Mouse (Mus musculus) midbrain, embryonic 14.5 days (tissue): ENCODE measurements around the gene Sptbn1. TPM values are rescaled to one million over a fixed set of nuclear protein-coding genes. Genes with fewer than 3 reads are reported as not detected.

Experiments used
- ATAC-seq: fragments of 200-750 bp; cut with Nextera tagmentation; 2 replicates; pipeline ENCODE4 v1.8.0; 2017; ENCODE audit warnings: moderate number of reproducible peaks, moderate library complexity; ENCODE audit not compliant: low FRiP score, low TSS enrichment
- DNase-seq: peaks from one replicate; pipeline ENCODE4 v3.0.0-alpha.2; 2015
- H3K27ac ChIP-seq: fragments of 300-500 bp; sonication (generic); replicated peaks from 2 replicates; pipeline ENCODE4 v1.5.1; 2014; ENCODE audit warnings: mild to moderate bottlenecking, low read depth, low read length, moderate library complexity
- H3K27me3 ChIP-seq: fragments of 300-500 bp; sonication (generic); 2 replicates; pipeline ENCODE4 v1.6.1; 2014; ENCODE audit warnings: low read length, control low read depth, mixed read lengths; ENCODE audit not compliant: control insufficient read depth, insufficient read depth
- H3K36me3 ChIP-seq: fragments of 300-500 bp; sonication (generic); 2 replicates; pipeline ENCODE4 v1.6.1; 2014; ENCODE audit warnings: low read length, control low read depth; ENCODE audit not compliant: control insufficient read depth, insufficient read depth
- H3K4me1 ChIP-seq: fragments of 300-500 bp; sonication (generic); 2 replicates; pipeline ENCODE4 v1.6.1; 2014; ENCODE audit warnings: mild to moderate bottlenecking, antibody characterized with exemption, low read length, control low read depth; ENCODE audit not compliant: control insufficient read depth, insufficient read depth
- H3K4me2 ChIP-seq: fragments of 300-500 bp; sonication (generic); 2 replicates; pipeline ENCODE4 v1.6.1; 2014; ENCODE audit warnings: mild to moderate bottlenecking, low read length, moderate library complexity
- H3K4me3 ChIP-seq: fragments of 300-500 bp; sonication (generic); replicated peaks from 2 replicates; pipeline ENCODE4 v1.5.1; 2014; ENCODE audit warnings: low read depth, low read length
- H3K9ac ChIP-seq: fragments of 300-500 bp; sonication (generic); replicated peaks from 2 replicates; pipeline ENCODE4 v1.6.1; 2014; ENCODE audit warnings: mild to moderate bottlenecking, low read length, moderate library complexity
- H3K9me3 ChIP-seq: fragments of 300-500 bp; sonication (generic); 2 replicates; pipeline ENCODE4 v1.6.1; 2016; ENCODE audit warnings: low read length, control low read depth, mixed read lengths; ENCODE audit not compliant: control insufficient read depth
- WGBS: fragments of 180-500 bp; shearing (Covaris S2); extraction: QIAGEN DNeasy Blood & Tissue Kit; methylation state at CpG from one replicate; pipeline ENCODE4 v1.1.7; 2014; 5-methylcytosine and 5-hydroxymethylcytosine counted together
- polyA plus RNA-seq: library from polyadenylated mRNA; unstranded; fragments of >200 nt; fragmentation: Nextera tagmentation; extraction: Ambion mirVana; gene quantifications from 2 replicates; pipeline ENCODE4 v1.2.1, GENCODE M21; 2014

Gene Sptbn1
- polyA plus RNA-seq, 1 experiment from 2014 or later, result 181 TPM

GRCm38 (mm10) chr11:30279278-30279677 lies 11.3 kb upstream of the Sptbn1 start:
- Histone ChIP-seq H3K4me2 (no peak overlapping the region), H3K4me1 (no peaks in the 10 kb centered on the region), H3K4me3 (no peak overlapping the region), H3K9ac (no peak overlapping the region), H3K36me3 (no peaks in the 10 kb centered on the region), H3K9me3 (no peaks in the 10 kb centered on the region), H3K27me3 (no peaks in the 10 kb centered on the region), H3K27ac (no peak overlapping the region)
- ATAC-seq (no peak), DNase-seq (no peak)
- WGBS, result 90% methylated on average over 5 of the region's 5 CpGs

- no peak for DNase-seq
- Histone ChIP-seq H3K4me2 (no peak overlapping the region), H3K4me1 (no peaks in the 10 kb centered on the region), H3K4me3 (no peak overlapping the region), H3K27ac (no peak overlapping the region), H3K36me3 (no peaks in the 10 kb centered on the region), H3K27me3 (no peaks in the 10 kb centered on the region), H3K9ac (no peak overlapping the region), H3K9me3 (no peaks in the 10 kb centered on the region)
- WGBS, result 78% methylated on average over 3 of the region's 3 CpGs
- no peak for ATAC-seq
These were observed 7.6 kb upstream of the Sptbn1 start for GRCm38 (mm10) chr11:30275436-30276031.

GRCm38 (mm10) chr11:30269524-30269923 lies 1.5 kb upstream of the Sptbn1 start:
- H3K36me3 ChIP-seq, result no peaks in the 10 kb centered on the region
- DNase-seq (no peak), ATAC-seq (no peak)
- H3K4me2 ChIP-seq, result peak overlapping the region; percentile 61
- H3K27me3 ChIP-seq, result no peaks in the 10 kb centered on the region
- H3K27ac ChIP-seq, result no peak overlapping the region
- peak overlapping the region; percentile 100; the same call in 1 of the 2 replicates for H3K4me3 ChIP-seq
- WGBS, result 83% methylated on average over 1 of the region's 1 CpGs
- H3K9ac ChIP-seq, result no peak overlapping the region
- peaks cover 21% of the 10 kb centered on the region for H3K4me1 ChIP-seq
- no peaks in the 10 kb centered on the region for H3K9me3 ChIP-seq

- Histone ChIP-seq H3K4me1 (peaks cover 21% of the 10 kb centered on the region), H3K4me3 (peak overlapping the region; percentile 100), H3K27ac (peak overlapping the region; percentile 97), H3K4me2 (peak overlapping the region; percentile 61), H3K27me3 (no peaks in the 10 kb centered on the region), H3K9me3 (no peaks in the 10 kb centered on the region), H3K36me3 (no peaks in the 10 kb centered on the region), H3K9ac (peak overlapping the region; percentile 65)
- 3% methylated on average over 15 of the region's 15 CpGs for WGBS
- DNase-seq, result no peak
- peak; percentile 38 for ATAC-seq
These were observed 837 bp upstream of the Sptbn1 start for GRCm38 (mm10) chr11:30268648-30269375.

GRCm38 (mm10) chr11:30267036-30267891 lies 711 bp downstream of the Sptbn1 start:
- Histone ChIP-seq H3K27ac (peak overlapping the region; percentile 97), H3K36me3 (no peaks in the 10 kb centered on the region), H3K4me1 (peaks cover 26% of the 10 kb centered on the region), H3K4me2 (peak overlapping the region; percentile 69), H3K4me3 (peak overlapping the region; percentile 100), H3K9me3 (no peaks in the 10 kb centered on the region), H3K9ac (peak overlapping the region; percentile 98), H3K27me3 (no peaks in the 10 kb centered on the region)
- WGBS, result under 1% methylated on average over 68 of the region's 69 CpGs
- ATAC-seq (peak; percentile 61), DNase-seq (peak; percentile 79)

- 1% methylated on average over 7 of the region's 7 CpGs for WGBS
- H3K27ac ChIP-seq, result peak overlapping the region; percentile 97
- DNase-seq, result no peak
These were observed 1.3 kb downstream of the Sptbn1 start for GRCm38 (mm10) chr11:30266691-30267035.

GRCm38 (mm10) chr11:30265666-30266065 lies 2.3 kb downstream of the Sptbn1 start:
- H3K36me3 ChIP-seq, result no peaks in the 10 kb centered on the region
- H3K27ac ChIP-seq, result no peak overlapping the region
- peak overlapping the region; percentile 69 for H3K4me2 ChIP-seq
- WGBS, result 86% methylated on average over 2 of the region's 2 CpGs
- H3K4me1 ChIP-seq, result peaks cover 26% of the 10 kb centered on the region
- ATAC-seq, result no peak
- DNase-seq, result no peak
- peak overlapping the region; percentile 100 for H3K4me3 ChIP-seq
- no peaks in the 10 kb centered on the region for H3K27me3 ChIP-seq
- H3K9me3 ChIP-seq, result no peaks in the 10 kb centered on the region
- H3K9ac ChIP-seq, result peak overlapping the region; percentile 55

More at GRCm38 (mm10) chr11:30266691-30267035, 1.3 kb downstream of the Sptbn1 start:
- Histone ChIP-seq H3K9ac (peak overlapping the region; percentile 98), H3K9me3 (no peaks in the 10 kb centered on the region), H3K4me1 (peaks cover 26% of the 10 kb centered on the region), H3K4me2 (peak overlapping the region; percentile 69), H3K27me3 (no peaks in the 10 kb centered on the region), H3K4me3 (peak overlapping the region; percentile 100), H3K36me3 (no peaks in the 10 kb centered on the region)
- ATAC-seq, result peak; percentile 15; the same call in 1 of the 2 replicates

- DNase-seq (no peak), ATAC-seq (no peak)
- Histone ChIP-seq H3K4me2 (no peak overlapping the region), H3K27ac (no peak overlapping the region), H3K4me1 (peaks cover 22% of the 10 kb centered on the region), H3K9ac (no peak overlapping the region), H3K36me3 (no peaks in the 10 kb centered on the region), H3K9me3 (no peaks in the 10 kb centered on the region), H3K4me3 (no peak overlapping the region), H3K27me3 (no peaks in the 10 kb centered on the region)
- WGBS, result 87% methylated on average over 2 of the region's 2 CpGs
These were observed 4.3 kb downstream of the Sptbn1 start for GRCm38 (mm10) chr11:30263627-30264026.
